Mouse (Mus musculus): ENCODE results near the gene Rad51b.

DNA sequence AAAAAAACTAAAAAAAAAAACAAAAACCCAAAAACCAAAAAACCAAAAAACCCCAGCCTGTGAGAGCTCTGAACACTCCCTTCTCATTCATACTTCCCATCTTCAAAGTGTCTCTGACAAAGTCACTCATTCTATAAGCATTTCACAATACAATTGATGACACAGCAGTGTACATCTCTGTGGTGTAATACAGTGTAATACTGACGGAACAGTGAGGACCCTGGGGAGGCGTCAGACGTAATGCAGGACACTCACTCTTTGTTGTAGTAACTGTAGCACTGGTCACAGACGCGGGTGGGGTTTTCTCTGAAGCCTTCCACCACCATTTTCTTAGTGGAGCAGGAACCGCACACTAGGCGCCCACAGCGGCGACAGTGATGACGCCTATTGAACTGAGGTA, 42.1 kb upstream of the Rad51b start:
- TF ChIP-seq POLR2AphosphoS2 (IDR thresholded peaks at IDR 0.05; ENCODE audit: low read depth, low read length) (no peak), ZKSCAN1 (IDR thresholded peaks at IDR 0.05; ENCODE audit: borderline replicate concordance, low read depth, low read length) (no peak), CTCF (conservative IDR thresholded peaks at IDR 0.05 in 1 of 2, IDR thresholded peaks at IDR 0.05 in 1 of 2; ENCODE audit: low read depth in 2 of 2, low read length in 2 of 2) (no peak), POLR2A (IDR thresholded peaks at IDR 0.05; ENCODE audit: low read depth, low read length) (no peak), E2F4 (IDR thresholded peaks at IDR 0.05; ENCODE audit: insufficient replicate concordance, low read depth, low read length) (no peak), ZNF384 (IDR thresholded peaks at IDR 0.05; ENCODE audit: low read depth, low read length) (no peak), RAD21 (IDR thresholded peaks at IDR 0.05; ENCODE audit: low read depth, low read length) (no peak), ZC3H11A (IDR thresholded peaks at IDR 0.05; ENCODE audit: low read depth, low read length) (no peak), EP300 (IDR thresholded peaks at IDR 0.05; ENCODE audit: low read length) (no peak), KAT2A (IDR thresholded peaks at IDR 0.05; ENCODE audit: insufficient replicate concordance, low read length) (no peak), TBP (conservative IDR thresholded peaks at IDR 0.05; ENCODE audit: low read depth, low read length) (no peak), NRF1 (IDR thresholded peaks at IDR 0.05; ENCODE audit: low read depth, low read length) (no peak)
